ENCODE assay signal across 15 mouse cellular contexts in genomic region chr6:33094671-33095233, GRCm38 (mm10). TPM values are rescaled to one million over a fixed set of nuclear protein-coding genes. Genes with fewer than 3 reads are reported as not detected.
DNase-seq lines count a peak whose midpoint lies in the region; ATAC-seq lines count a peak whose summit lies in the region.
"Had no signal": no experiment of that assay in that cellular context is flagged by ENCODE, and none has a peak within 500 bp of the region (broad histone marks: within the 10 kb centered on the region; RNA-seq: fewer than 3 reads in every experiment).

No protein-coding gene starts in this region.

- peak; percentile 7 to 10 for DNase-seq in right cerebral cortex, adult 2 months (ENCODE audit: low spot score in 2 of 2)
- no peak for DNase-seq in right cerebral cortex, postnatal 25 days
- DNase-seq in limb, embryonic 10.5 days (ENCODE audit: low spot score): peak; percentile 32
- DNase-seq in spleen, postnatal 36 days (ENCODE audit: low spot score in 2 of 2): no peak
- DNase-seq in ovary, postnatal 10 days (ENCODE audit: low spot score): no peak
- DNase-seq in adipocyte (ENCODE audit: low spot score): no peak
- DNase-seq: adrenal gland, postnatal 25 days; kidney, postnatal 4 days; lung, embryonic 14.5 days; thymus, postnatal 25 days had no signal

- no peak overlapping the region for H3K27ac ChIP-seq in forebrain, embryonic 16.5 days (ENCODE audit: low read length)
- no peak overlapping the region; the same call in 1 of the 2 replicates for H3K27ac ChIP-seq in forebrain, embryonic 15.5 days (replicated peaks)
- no peak overlapping the region for H3K27ac ChIP-seq in limb, embryonic 10.5 days
- H3K27ac ChIP-seq: limb, embryonic 13.5 days had no signal

- no peaks in the 10 kb centered on the region for H3K27me3 ChIP-seq in forebrain, embryonic 16.5 days (replicated peaks; ENCODE audit: control insufficient read depth, insufficient read depth, low read length)
- H3K27me3 ChIP-seq in forebrain, embryonic 15.5 days: no peaks in the 10 kb centered on the region
- H3K27me3 ChIP-seq in limb, embryonic 10.5 days (ENCODE audit: low read depth, poor library complexity, severe bottlenecking): no peaks in the 10 kb centered on the region
- H3K27me3 ChIP-seq: limb, embryonic 13.5 days; Patski had no signal

- H3K36me3 ChIP-seq in forebrain, embryonic 16.5 days (ENCODE audit: control insufficient read depth, insufficient read depth): no peaks in the 10 kb centered on the region
- no peaks in the 10 kb centered on the region for H3K36me3 ChIP-seq in forebrain, embryonic 15.5 days
- H3K36me3 ChIP-seq in limb, embryonic 10.5 days: no peaks in the 10 kb centered on the region
- H3K36me3 ChIP-seq: limb, embryonic 13.5 days had no signal

- no peak overlapping the region for H3K9ac ChIP-seq in forebrain, embryonic 16.5 days (replicated peaks; ENCODE audit: low read depth, low read length)
- H3K9ac ChIP-seq in forebrain, embryonic 15.5 days (replicated peaks): no peak overlapping the region
- H3K9ac ChIP-seq: limb, embryonic 13.5 days; lung, embryonic 14.5 days had no signal

- 20% methylated on average over 8 of the region's 8 CpGs for WGBS in forebrain, embryonic 16.5 days
- 21% methylated on average over 8 of the region's 8 CpGs for WGBS in forebrain, embryonic 15.5 days
- 69% methylated on average over 8 of the region's 8 CpGs for WGBS in limb, embryonic 10.5 days

- H3K9me3 ChIP-seq in forebrain, embryonic 16.5 days (ENCODE audit: control insufficient read depth, low read length): no peaks in the 10 kb centered on the region
- no peaks in the 10 kb centered on the region for H3K9me3 ChIP-seq in forebrain, embryonic 15.5 days
- H3K9me3 ChIP-seq in limb, embryonic 10.5 days (replicated peaks): no peaks in the 10 kb centered on the region

- ATAC-seq in forebrain, embryonic 16.5 days: 0 out of 2 replicates have a peak, but pooled peaks have one; percentile 52
- no peak for ATAC-seq in forebrain, embryonic 15.5 days (replicated peaks)
- ATAC-seq: Patski had no signal

- no peak overlapping the region for H3K4me3 ChIP-seq in forebrain, embryonic 16.5 days (replicated peaks; ENCODE audit: low read length)
- H3K4me3 ChIP-seq in forebrain, embryonic 15.5 days: no peak overlapping the region
- H3K4me3 ChIP-seq in limb, embryonic 10.5 days: no peak overlapping the region
- H3K4me3 ChIP-seq: erythroblast, embryonic 14.5 days; limb, embryonic 13.5 days had no signal

- no peak overlapping the region for H3K4me2 ChIP-seq in forebrain, embryonic 16.5 days (ENCODE audit: low read length)
- no peak overlapping the region for H3K4me2 ChIP-seq in forebrain, embryonic 15.5 days (replicated peaks)
- H3K4me2 ChIP-seq: limb, embryonic 13.5 days; lung, embryonic 14.5 days had no signal

- 0 out of 2 replicates have a peak, but pooled peaks cover 3% of the 10 kb centered on the region for H3K4me1 ChIP-seq in forebrain, embryonic 16.5 days (replicated peaks; ENCODE audit: control insufficient read depth, insufficient read depth, low read length)
- H3K4me1 ChIP-seq in forebrain, embryonic 15.5 days: no peaks in the 10 kb centered on the region
- H3K4me1 ChIP-seq in limb, embryonic 10.5 days: peaks cover 9% of the 10 kb centered on the region

RNA-seq across cellular contexts. Expression of gene Chchd3, which starts 34.7 kb away (rescaled TPM):
- 121 and 126 TPM in 2 replicates for polyA plus RNA-seq in forebrain, embryonic 16.5 days (2015; fragmentation: Nextera tagmentation; extraction: Ambion mirVana)
- 129 and 134 TPM in 2 replicates for polyA plus RNA-seq in forebrain, embryonic 15.5 days (2015; fragmentation: Nextera tagmentation; extraction: Ambion mirVana)
- polyA plus RNA-seq in limb, embryonic 10.5 days (2016; fragmentation: Nextera tagmentation; extraction: Ambion mirVana): 107 and 114 TPM in 2 replicates

Comparison
In these comparisons a context has a peak if more than half of its experiments do, and no peak if none do; other contexts are left out.
1. DNase-seq: peak in right cerebral cortex, adult 2 months (2 of 2) and limb, embryonic 10.5 days (single experiment); none in right cerebral cortex, postnatal 25 days (single experiment), spleen, postnatal 36 days (0 of 2), ovary, postnatal 10 days (single experiment) and adipocyte (single experiment).